Comparison of ENCODE assay signal across 11 mouse cellular contexts in genomic region chr17:84566773-84567555, GRCm38 (mm10). TPM values are rescaled to one million over a fixed set of nuclear protein-coding genes. Genes with fewer than 3 reads are reported as not detected.
DNase-seq lines count a peak whose midpoint lies in the region; ATAC-seq and TF ChIP-seq lines count a peak whose summit lies in the region.
"Had no signal": no experiment of that assay in that cellular context is flagged by ENCODE, and none has a peak within 500 bp of the region (broad histone marks: within the 10 kb centered on the region; RNA-seq: fewer than 3 reads in every experiment).

No protein-coding gene starts in this region.

- no peak for TF ChIP-seq POLR2A in kidney, adult 2 months (IDR thresholded peaks at IDR 0.05; ENCODE audit: low read depth, low read length)
- TF ChIP-seq POLR2A in cerebellum, adult 2 months (IDR thresholded peaks at IDR 0.05; ENCODE audit: borderline replicate concordance, insufficient read depth, low read length), result no peak

- WGBS in kidney, embryonic 16.5 days, result 22% methylated on average over 27 of the region's 27 CpGs
- WGBS in kidney, adult 2 months, result 42% methylated on average over 27 of the region's 27 CpGs
- 45% methylated on average over 27 of the region's 27 CpGs for WGBS in hindbrain, embryonic 15.5 days
- WGBS in neural tube, embryonic 11.5 days, result 54% methylated on average over 27 of the region's 27 CpGs
- 64% methylated on average over 27 of the region's 27 CpGs for WGBS in cerebellum, adult 2 months

- no peaks in the 10 kb centered on the region for H3K9me3 ChIP-seq in kidney, embryonic 16.5 days (ENCODE audit: low read length)
- no peaks in the 10 kb centered on the region for H3K9me3 ChIP-seq in hindbrain, embryonic 15.5 days
- H3K9me3 ChIP-seq in neural tube, embryonic 11.5 days (ENCODE audit: control insufficient read depth, low read length), result no peaks in the 10 kb centered on the region

- peak overlapping the region; percentile 36 for H3K4me2 ChIP-seq in kidney, embryonic 16.5 days (replicated peaks; ENCODE audit: low read depth, low read length)
- peak overlapping the region; percentile 40 for H3K4me2 ChIP-seq in hindbrain, embryonic 15.5 days
- no peak overlapping the region for H3K4me2 ChIP-seq in neural tube, embryonic 11.5 days (ENCODE audit: low read depth)

- H3K4me1 ChIP-seq in kidney, embryonic 16.5 days (ENCODE audit: insufficient read depth, low read length), result peaks cover 14% of the 10 kb centered on the region
- no peaks in the 10 kb centered on the region for H3K4me1 ChIP-seq in kidney, adult 2 months (ENCODE audit: control insufficient read depth, insufficient read depth, low read length)
- H3K4me1 ChIP-seq in hindbrain, embryonic 15.5 days (replicated peaks), result 0 out of 2 replicates have a peak, but pooled peaks cover 6% of the 10 kb centered on the region
- peaks cover 2% of the 10 kb centered on the region; the same call in 1 of the 2 replicates for H3K4me1 ChIP-seq in neural tube, embryonic 11.5 days (ENCODE audit: control insufficient read depth, insufficient read depth, low read length)
- no peaks in the 10 kb centered on the region; the same call in 1 of the 2 replicates for H3K4me1 ChIP-seq in cerebellum, adult 2 months (ENCODE audit: control insufficient read depth, insufficient read depth, low read length)

- DNase-seq in kidney, adult 2 months, result no peak
- DNase-seq in embryo, embryonic 11 days, result peak; percentile 41
- peak; percentile 53 for DNase-seq in neural tube, embryonic 11.5 days (ENCODE audit: low spot score)
- DNase-seq in urinary bladder, postnatal 36 days (ENCODE audit: low spot score in 2 of 2), result no peak
- no peak for DNase-seq in gastrocnemius, postnatal 14 days
- no peak for DNase-seq in cerebellum, adult 2 months
- DNase-seq: cerebellum, postnatal 25 days; kidney, postnatal 36 days had no signal

- H3K27ac ChIP-seq in kidney, embryonic 16.5 days (ENCODE audit: low read length), result peak overlapping the region; percentile 90
- H3K27ac ChIP-seq in kidney, adult 2 months (ENCODE audit: insufficient read depth, low read depth, low read length), result no peak overlapping the region
- no peak overlapping the region for H3K27ac ChIP-seq in hindbrain, embryonic 15.5 days (replicated peaks)
- H3K27ac ChIP-seq in neural tube, embryonic 11.5 days (ENCODE audit: low read depth, low read length), result no peak overlapping the region
- no peak overlapping the region for H3K27ac ChIP-seq in cerebellum, adult 2 months (ENCODE audit: insufficient read depth, low read length)

- H3K27me3 ChIP-seq in kidney, embryonic 16.5 days (ENCODE audit: insufficient read depth, low read length), result no peaks in the 10 kb centered on the region
- H3K27me3 ChIP-seq in kidney, adult 2 months (replicated peaks; ENCODE audit: control insufficient read depth, insufficient read depth, low read length), result peaks cover 2% of the 10 kb centered on the region; the same call in 1 of the 2 replicates
- H3K27me3 ChIP-seq in hindbrain, embryonic 15.5 days, result no peaks in the 10 kb centered on the region
- H3K27me3 ChIP-seq in neural tube, embryonic 11.5 days (ENCODE audit: control insufficient read depth, insufficient read depth, low read length), result no peaks in the 10 kb centered on the region
- no peaks in the 10 kb centered on the region for H3K27me3 ChIP-seq in cerebellum, adult 2 months (ENCODE audit: control insufficient read depth, insufficient read depth, low read length)

- intact Hi-C loops in gastrocnemius, postnatal 14 days (cut with DNase I; ENCODE audit: low total_unique reads), result no loop called here

- peak; percentile 98 for ATAC-seq in kidney, embryonic 16.5 days (ENCODE audit: low FRiP score, low TSS enrichment)
- ATAC-seq in hindbrain, embryonic 15.5 days (ENCODE audit: low FRiP score, low read depth), result no peak
- peak; percentile 78 for ATAC-seq in neural tube, embryonic 11.5 days (ENCODE audit: insufficient read depth, low FRiP score, low TSS enrichment)

- H3K4me3 ChIP-seq in kidney, embryonic 16.5 days (ENCODE audit: low read length), result no peak overlapping the region
- no peak overlapping the region for H3K4me3 ChIP-seq in kidney, adult 2 months (ENCODE audit: insufficient read depth, low read depth, low read length)
- H3K4me3 ChIP-seq in hindbrain, embryonic 15.5 days, result no peak overlapping the region
- H3K4me3 ChIP-seq in neural tube, embryonic 11.5 days (ENCODE audit: low read depth, low read length), result no peak overlapping the region
- H3K4me3 ChIP-seq in cerebellum, adult 2 months (replicated peaks; ENCODE audit: insufficient read depth, low read depth, low read length), result no peak overlapping the region

- TF ChIP-seq CTCF in kidney, adult 2 months (conservative IDR thresholded peaks at IDR 0.05; ENCODE audit: insufficient read depth, insufficient read length, low read depth, low read length), result no peak
- no peak for TF ChIP-seq CTCF in cerebellum, adult 2 months (IDR thresholded peaks at IDR 0.05; ENCODE audit: borderline replicate concordance, insufficient read depth, low read depth, low read length)

- peak overlapping the region; percentile 19; the same call in 1 of the 2 replicates for H3K9ac ChIP-seq in kidney, embryonic 16.5 days (replicated peaks; ENCODE audit: low read length)
- H3K9ac ChIP-seq in hindbrain, embryonic 15.5 days, result no peak overlapping the region
- H3K9ac ChIP-seq in neural tube, embryonic 11.5 days (ENCODE audit: low read length), result peak overlapping the region; percentile 14; the same call in 1 of the 2 replicates

- H3K36me3 ChIP-seq in kidney, embryonic 16.5 days (ENCODE audit: insufficient read depth, low read length), result peaks cover 14% of the 10 kb centered on the region
- no peaks in the 10 kb centered on the region for H3K36me3 ChIP-seq in kidney, adult 2 months (ENCODE audit: control insufficient read depth, insufficient read depth, low read length)
- 0 out of 2 replicates have a peak, but pooled peaks cover 4% of the 10 kb centered on the region for H3K36me3 ChIP-seq in hindbrain, embryonic 15.5 days
- no peaks in the 10 kb centered on the region for H3K36me3 ChIP-seq in neural tube, embryonic 11.5 days (ENCODE audit: control insufficient read depth, insufficient read depth, low read length)

RNA-seq across cellular contexts. Expression of gene Plekhh2, which starts 55.3 kb away (rescaled TPM):
- 10.5 and 12.2 TPM in 2 replicates for polyA plus RNA-seq in kidney, embryonic 16.5 days (2015; fragmentation: Nextera tagmentation; extraction: Ambion mirVana)
- 3.2 and 3.4 TPM in 2 replicates for polyA plus RNA-seq in kidney, adult 2 months (2012; rRNA removed)
- 2.1 and 2.3 TPM in 2 replicates for polyA plus RNA-seq in hindbrain, embryonic 15.5 days (2015; fragmentation: Nextera tagmentation; extraction: Ambion mirVana)
- 4.2 and 5.2 TPM in 2 replicates for polyA plus RNA-seq in neural tube, embryonic 11.5 days (2014; fragmentation: Nextera tagmentation; extraction: Ambion mirVana)
- total RNA-seq in gastrocnemius, postnatal 14 days (2021), result 1 to 10 TPM; 3.6 to 3.8 TPM
- 4.8 and 5.3 TPM in 2 replicates for polyA plus RNA-seq in cerebellum, adult 2 months (2012; rRNA removed)

RNA-seq across cellular contexts. Expression of gene Dync2li1, which starts 59.3 kb away (rescaled TPM):
- polyA plus RNA-seq in kidney, embryonic 16.5 days (2015; fragmentation: Nextera tagmentation; extraction: Ambion mirVana), result 54.9 and 56.9 TPM in 2 replicates
- polyA plus RNA-seq in kidney, adult 2 months (2012; rRNA removed), result 13.0 and 19.1 TPM in 2 replicates
- 33.9 and 36.7 TPM in 2 replicates for polyA plus RNA-seq in hindbrain, embryonic 15.5 days (2015; fragmentation: Nextera tagmentation; extraction: Ambion mirVana)
- 29.6 and 30.4 TPM in 2 replicates for polyA plus RNA-seq in neural tube, embryonic 11.5 days (2014; fragmentation: Nextera tagmentation; extraction: Ambion mirVana)
- total RNA-seq in gastrocnemius, postnatal 14 days (2021), result 1 to 10 TPM; 3.1 to 3.5 TPM
- polyA plus RNA-seq in cerebellum, adult 2 months (2012; rRNA removed), result 15.3 and 17.6 TPM in 2 replicates
- total RNA-seq: MEL had no signal

Comparison
In these comparisons a context has a peak if more than half of its experiments do, and no peak if none do; other contexts are left out.
1. DNase-seq: peak in embryo, embryonic 11 days (single experiment) and neural tube, embryonic 11.5 days (single experiment); none in kidney, adult 2 months (single experiment), urinary bladder, postnatal 36 days (0 of 2), gastrocnemius, postnatal 14 days (single experiment) and cerebellum, adult 2 months (0 of 2).